Mouse (Mus musculus) right cerebral cortex, postnatal 14 days (tissue): Measurements from ENCODE around the gene Ctsw.

ENCODE experiments used
- DNase-seq: peaks from one replicate; pipeline ENCODE4 v3.0.0; 2022

Ctsw gene

GRCm38 (mm10) chr19:5461411-5461810 is 6.9 kb downstream of the Ctsw start:
- DNase-seq = no peak

- DNase-seq = peak; percentile 88
Measured at GRCm38 (mm10) chr19:5460465-5460911, 7.8 kb downstream of the Ctsw start, which contains the start of gene Fibp. Gene Fibp (plus strand): TSS chr19:5460615.

DNA sequence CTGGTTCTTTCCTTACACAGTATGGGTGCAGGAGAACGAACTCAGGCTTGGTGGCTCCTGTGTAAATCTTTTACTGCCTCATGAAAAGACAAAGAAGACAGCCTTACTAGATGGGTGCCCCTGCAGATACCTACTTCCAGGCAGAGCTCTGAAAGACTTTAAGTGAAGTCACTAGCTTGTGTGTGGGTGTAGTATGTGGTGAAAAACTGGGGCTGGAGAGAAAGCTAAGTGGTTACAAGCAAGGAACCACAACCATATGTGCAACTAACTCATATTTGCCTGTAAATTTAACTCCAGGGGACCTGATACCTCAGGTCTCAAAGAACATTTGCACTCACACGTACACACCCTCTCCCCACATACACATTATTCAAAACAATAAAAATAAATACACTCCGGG is 8.4 kb downstream of the Ctsw start:
- no peak for DNase-seq

DNA sequence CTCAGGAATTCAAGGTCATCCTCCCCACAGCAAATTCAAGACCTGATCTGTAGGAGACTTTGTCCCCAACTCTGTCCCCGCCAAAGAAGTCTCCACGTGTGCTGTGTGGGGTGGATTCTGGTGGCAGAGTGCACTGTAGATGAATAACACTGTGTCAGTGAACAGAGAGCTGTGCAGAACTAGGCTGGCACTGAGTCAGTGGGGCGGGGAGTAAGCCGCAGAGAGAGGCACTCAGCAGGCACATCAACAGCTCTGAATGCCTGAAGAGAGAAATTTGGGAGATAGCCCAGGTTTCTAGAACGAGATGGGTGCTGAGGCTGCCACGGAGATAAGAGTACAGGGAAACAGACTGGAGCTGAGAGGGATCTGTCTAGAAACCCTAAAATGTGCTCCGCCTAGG is 9.3 kb downstream of the Ctsw start:
- DNase-seq = peak; percentile 52

- DNase-seq = no peak
Measured at GRCm38 (mm10) chr19:5457746-5458442, 10.4 kb downstream of the Ctsw start, which contains the start of gene Ccdc85b. Gene Ccdc85b (minus strand): TSS chr19:5457894.

DNA sequence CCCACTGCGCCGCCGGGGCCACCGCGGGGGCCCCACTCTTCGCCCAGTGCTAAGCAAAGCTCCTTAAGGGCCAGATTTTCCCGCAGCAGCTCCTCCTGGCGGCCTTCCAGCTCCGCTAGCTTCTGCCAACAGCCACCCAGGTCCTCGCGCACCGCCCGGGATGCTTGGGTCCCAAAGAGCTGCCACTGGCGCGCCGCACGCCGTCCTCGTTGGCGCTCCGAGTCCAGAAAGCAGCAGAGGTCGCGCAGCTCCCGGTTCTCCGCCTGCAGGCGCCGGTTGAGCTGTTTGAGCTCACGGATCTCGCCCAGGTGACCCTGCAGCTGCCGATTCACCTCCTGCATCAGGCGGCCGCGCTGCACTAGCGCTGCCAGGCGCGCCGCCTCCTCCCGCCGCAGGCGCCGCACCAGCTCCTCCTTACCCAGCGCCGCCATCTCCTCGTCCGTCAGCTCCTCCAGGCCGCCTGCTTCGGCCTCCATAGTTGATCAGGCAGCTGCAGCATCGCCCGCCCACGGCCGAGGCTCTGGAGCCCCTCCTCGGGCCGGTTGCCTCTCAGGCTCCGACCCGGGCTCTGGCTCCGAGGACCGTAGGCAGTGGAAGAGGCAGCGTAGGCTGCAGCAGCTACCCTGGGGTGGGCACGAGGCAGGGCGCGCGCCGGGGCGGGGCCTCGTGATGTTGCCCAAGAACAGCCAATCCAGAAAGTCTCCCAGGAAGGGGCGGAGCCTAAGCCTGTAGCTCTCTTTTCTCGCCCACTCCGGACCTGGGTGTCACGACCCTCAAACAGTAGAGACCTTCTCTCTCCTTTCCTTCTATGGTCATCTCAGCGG is 11.2 kb downstream of the Ctsw start:
- peak; percentile 96 for DNase-seq

- DNase-seq = no peak
Measured at GRCm38 (mm10) chr19:5456241-5456921, 11.9 kb downstream of the Ctsw start.

GRCm38 (mm10) chr19:5455568-5455967 is 12.7 kb downstream of the Ctsw start:
- no peak for DNase-seq

DNA sequence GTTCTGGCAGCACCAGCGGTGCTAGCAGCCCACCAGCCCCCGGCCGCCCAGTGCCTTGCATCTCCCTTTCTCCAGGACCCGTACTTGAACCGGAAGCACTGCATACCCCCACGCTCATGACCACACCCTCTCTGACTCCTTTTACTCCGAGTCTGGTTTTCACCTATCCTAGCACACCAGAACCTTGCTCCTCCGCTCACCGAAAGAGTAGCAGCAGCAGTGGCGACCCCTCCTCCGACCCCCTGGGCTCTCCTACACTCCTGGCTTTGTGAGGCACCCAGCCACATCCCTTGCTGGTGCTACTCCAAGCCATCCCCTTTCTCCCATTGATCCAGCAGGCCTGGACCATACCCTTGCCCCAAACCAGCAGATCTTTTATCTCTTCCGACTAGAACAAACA is 13.3 kb downstream of the Ctsw start:
- DNase-seq = no peak

- DNase-seq = no peak
Measured at GRCm38 (mm10) chr19:5451766-5452165, 16.5 kb downstream of the Ctsw start.

GRCm38 (mm10) chr19:5449673-5450072 is 18.6 kb downstream of the Ctsw start:
- no peak for DNase-seq

GRCm38 (mm10) chr19:5448354-5449150 is 19.8 kb downstream of the Ctsw start:
- DNase-seq = no peak

DNA sequence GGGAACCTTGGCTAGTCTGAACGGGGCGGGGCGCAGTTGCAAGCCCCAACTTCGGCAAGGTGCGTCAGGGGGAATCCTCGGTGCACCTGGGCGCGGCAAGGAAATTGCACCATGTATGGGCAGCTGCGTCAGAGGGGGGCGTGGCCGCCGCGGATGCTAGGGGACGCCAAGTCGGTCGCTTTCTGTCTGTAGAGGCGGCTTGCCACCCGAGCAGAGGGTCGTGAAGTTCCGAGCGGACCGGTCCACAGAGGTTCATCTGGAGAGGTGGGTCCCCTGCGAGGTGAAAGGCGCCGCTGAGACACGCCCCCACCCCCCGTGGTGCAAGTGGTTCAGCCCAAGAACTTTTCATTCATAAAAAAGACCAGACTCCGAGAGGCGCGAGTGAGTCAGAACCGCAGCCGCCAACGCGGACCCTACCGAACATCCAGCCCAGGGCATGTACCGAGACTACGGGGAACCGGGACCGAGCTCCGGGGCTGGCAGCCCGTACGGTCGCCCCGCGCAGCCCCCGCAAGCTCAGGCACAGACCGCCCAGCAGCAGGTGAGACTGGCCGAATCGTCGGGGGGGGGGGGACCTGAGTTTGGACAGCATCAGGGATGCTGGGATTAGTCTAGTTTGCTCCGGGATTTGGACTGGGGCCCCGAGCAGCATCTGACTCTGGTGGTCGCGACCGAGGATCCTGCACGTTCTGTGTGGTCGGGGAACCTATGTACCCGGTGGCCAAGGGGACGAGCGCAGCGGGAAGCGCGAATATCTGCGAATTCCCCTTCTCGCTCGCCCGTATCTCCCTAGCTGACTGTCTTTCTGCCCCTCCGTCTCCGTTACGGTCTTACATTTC is 20.6 kb downstream of the Ctsw start, which contains the start of gene Fosl1:
TSS of gene Fosl1 (plus strand) at position 33 of the 839 bp plus-strand sequence.
- peak; percentile 66 for DNase-seq

GRCm38 (mm10) chr19:5445747-5446146 is 22.6 kb downstream of the Ctsw start:
- DNase-seq = no peak

DNA sequence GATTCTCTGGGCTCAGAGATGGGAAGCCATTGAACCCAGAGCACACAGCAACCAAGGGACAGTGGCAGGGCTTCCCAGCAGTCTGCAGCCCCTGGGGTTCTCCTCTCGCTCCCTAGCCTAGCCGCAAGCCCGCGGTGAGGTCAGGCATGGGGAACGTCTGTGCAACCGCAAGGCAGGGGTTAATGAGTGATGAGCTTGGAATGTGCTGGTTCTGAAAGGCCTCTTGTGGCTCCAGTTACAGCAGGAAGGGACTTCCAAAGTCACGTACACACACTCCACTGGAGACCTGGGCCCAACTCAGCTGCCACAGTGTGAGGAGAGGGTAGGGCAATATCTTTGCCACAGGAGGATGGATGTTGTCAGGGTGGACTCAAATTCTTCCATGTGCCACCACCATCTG is 23.4 kb downstream of the Ctsw start:
- DNase-seq = no peak

GRCm38 (mm10) chr19:5444371-5444908 is 23.9 kb downstream of the Ctsw start:
- DNase-seq = no peak

GRCm38 (mm10) chr19:5433951-5434350 is 34.4 kb downstream of the Ctsw start:
- DNase-seq = no peak

- no peak for DNase-seq
Measured at GRCm38 (mm10) chr19:5432992-5433852, 35.1 kb downstream of the Ctsw start.

DNA sequence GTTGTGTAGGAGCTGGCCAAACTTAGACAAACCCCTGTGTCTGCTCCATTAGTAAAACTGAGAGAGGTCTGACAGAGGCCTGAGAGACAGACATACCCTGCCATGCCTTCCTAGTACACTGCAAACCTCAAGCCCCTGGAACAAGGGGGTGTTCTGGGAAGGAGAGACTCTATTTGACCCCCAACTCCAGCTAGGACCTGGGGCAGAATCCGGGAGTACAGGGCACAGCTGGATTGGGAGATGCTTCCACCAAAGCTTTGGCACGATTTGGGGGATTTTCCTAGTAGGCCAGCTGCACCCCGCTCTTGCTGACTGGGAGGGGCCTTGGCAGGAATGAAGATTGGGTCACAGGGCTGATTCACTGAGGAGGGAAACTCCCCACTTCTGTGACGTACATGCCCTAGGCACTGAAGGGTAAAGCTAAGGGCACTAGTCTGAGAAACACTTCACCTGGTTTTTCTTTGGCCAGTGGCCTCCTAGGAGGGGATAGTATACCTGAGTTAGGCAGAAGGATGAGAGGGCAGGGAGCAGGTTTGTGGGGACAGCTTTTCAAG is 36.3 kb downstream of the Ctsw start:
- DNase-seq = no peak

GRCm38 (mm10) chr19:5430408-5430807 is 37.9 kb downstream of the Ctsw start:
- DNase-seq = no peak
